Mouse (Mus musculus) heart, postnatal 0 days (tissue): ENCODE measurements at regions not wholly inside any gene's neighbourhood (a gene's known extent, or its start where the extent isn't known, plus 50 kb on each side); places are given as distances from the start of the nearest gene placed in this dataset.

ENCODE experiments used
- ATAC-seq: fragments of 200-750 bp; cut with Nextera tagmentation; 2 replicates; pipeline ENCODE4 v1.8.0; 2017; ENCODE audit warnings: low read depth, moderate number of reproducible peaks, moderate library complexity; ENCODE audit not compliant: insufficient read depth
- DNase-seq: peaks from one replicate; pipeline ENCODE4 v3.0.0-alpha.2; 2016; ENCODE audit warnings: low spot score
- H3K27ac ChIP-seq: fragments of 300-500 bp; sonication (generic); 2 replicates; pipeline ENCODE4 v1.5.1; 2014; ENCODE audit warnings: low read depth, mild to moderate bottlenecking
- H3K27me3 ChIP-seq: fragments of 300-500 bp; sonication (generic); 2 replicates; pipeline ENCODE4 v1.6.1; 2014; ENCODE audit warnings: low read length, mixed read lengths; ENCODE audit not compliant: control insufficient read depth, insufficient read depth
- H3K36me3 ChIP-seq: fragments of 300-500 bp; sonication (generic); replicated peaks from 2 replicates; pipeline ENCODE4 v1.6.1; 2014; ENCODE audit warnings: low read length, mixed read lengths; ENCODE audit not compliant: control insufficient read depth, insufficient read depth
- H3K4me1 ChIP-seq: fragments of 300-500 bp; sonication (generic); 2 replicates; pipeline ENCODE4 v1.6.1; 2014; ENCODE audit warnings: antibody characterized with exemption; ENCODE audit not compliant: control insufficient read depth, insufficient read depth
- H3K4me2 ChIP-seq: fragments of 300-500 bp; sonication (generic); 2 replicates; pipeline ENCODE4 v1.6.1; 2014; ENCODE audit warnings: low read depth, mild to moderate bottlenecking, low read length, moderate library complexity
- H3K4me3 ChIP-seq: fragments of 300-500 bp; sonication (generic); 2 replicates; pipeline ENCODE4 v1.5.1; 2014; ENCODE audit warnings: low read depth, low read length
- H3K9ac ChIP-seq: fragments of 300-500 bp; sonication (generic); replicated peaks from 2 replicates; pipeline ENCODE4 v1.6.1; 2014; ENCODE audit warnings: low read depth, low read length, mixed read lengths
- H3K9me3 ChIP-seq: fragments of 300-500 bp; sonication (generic); replicated peaks from 2 replicates; pipeline ENCODE4 v1.6.1; 2016; ENCODE audit warnings: low read length; ENCODE audit not compliant: control insufficient read depth
- CTCF ChIP-seq: IDR thresholded peaks from 2 replicates; pipeline ENCODE4 v1.5.1; 2016; ENCODE audit warnings: antibody characterized with exemption, control low read depth, low read depth
- EP300 ChIP-seq: IDR thresholded peaks from 2 replicates; pipeline ENCODE4 v1.6.1; 2016; ENCODE audit warnings: antibody characterized with exemption, low read depth
- WGBS: fragments of 180-500 bp; shearing (Covaris S2); extraction: QIAGEN DNeasy Blood & Tissue Kit; methylation state at CpG from one replicate; pipeline ENCODE4 v1.1.7; 2014; 5-methylcytosine and 5-hydroxymethylcytosine counted together

GRCm38 (mm10) chr4:5450417-5450816 is 657.3 kb upstream of the Impad1 start:
- DNase-seq (no peak), ATAC-seq (no peak)
- H3K9ac ChIP-seq = no peak overlapping the region
- no peaks in the 10 kb centered on the region for H3K36me3 ChIP-seq
- no peaks in the 10 kb centered on the region for H3K9me3 ChIP-seq
- TF ChIP-seq EP300 = no peak
- no peak for TF ChIP-seq CTCF
- H3K27me3 ChIP-seq = no peaks in the 10 kb centered on the region
- no peak overlapping the region for H3K4me2 ChIP-seq
- no peaks in the 10 kb centered on the region for H3K4me1 ChIP-seq
- WGBS = 76% methylated on average over 6 of the region's 6 CpGs
- H3K4me3 ChIP-seq = no peak overlapping the region
- no peak overlapping the region for H3K27ac ChIP-seq

DNA sequence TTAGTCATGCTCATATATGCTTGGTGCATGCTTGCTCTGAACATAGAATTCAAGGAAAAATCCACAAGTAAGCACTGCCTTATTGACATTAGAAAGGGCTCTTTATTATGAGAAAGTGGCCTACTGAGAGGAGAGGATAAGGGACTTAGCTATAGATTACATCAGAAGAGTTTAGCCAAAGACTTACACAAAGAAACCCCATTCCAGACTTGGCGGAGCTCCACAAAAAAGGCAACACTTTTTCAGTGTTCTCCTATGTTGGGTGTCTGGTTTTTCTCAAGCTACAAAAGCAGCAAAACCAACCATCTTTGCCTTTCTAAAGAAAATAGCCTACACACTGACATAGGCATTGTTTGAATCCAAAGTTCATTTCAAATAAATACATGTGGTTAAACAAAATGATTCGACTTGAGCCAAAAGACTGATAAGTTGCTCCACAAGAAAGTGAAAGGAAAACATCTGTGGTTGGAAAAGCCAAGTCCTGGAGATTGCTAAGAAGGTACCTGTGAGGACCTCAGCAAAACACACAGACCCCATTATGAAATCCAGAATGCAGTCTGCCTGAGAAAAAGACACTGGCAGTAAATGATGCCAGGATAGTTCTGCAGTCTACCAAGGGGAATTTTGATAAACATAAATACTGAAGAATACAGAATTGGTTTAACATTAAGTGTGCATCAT is 648.3 kb upstream of the Impad1 start:
- ATAC-seq = no peak; the same call in 1 of the 2 replicates
- Histone ChIP-seq H3K4me3 (no peak overlapping the region), H3K36me3 (no peaks in the 10 kb centered on the region), H3K9ac (no peak overlapping the region), H3K4me1 (no peaks in the 10 kb centered on the region), H3K27ac (no peak overlapping the region), H3K4me2 (no peak overlapping the region), H3K27me3 (no peaks in the 10 kb centered on the region), H3K9me3 (no peaks in the 10 kb centered on the region)
- WGBS = 54% methylated on average over 2 of the region's 2 CpGs
- TF ChIP-seq CTCF = no peak
- no peak for TF ChIP-seq EP300
- peak; percentile 54 for DNase-seq

GRCm38 (mm10) chr4:5437076-5437475 is 643.9 kb upstream of the Impad1 start:
- 50% methylated on average over 3 of the region's 3 CpGs for WGBS
- H3K9ac ChIP-seq = no peak overlapping the region
- no peaks in the 10 kb centered on the region for H3K27me3 ChIP-seq
- DNase-seq (no peak), ATAC-seq (no peak)
- H3K4me2 ChIP-seq = no peak overlapping the region
- no peaks in the 10 kb centered on the region for H3K36me3 ChIP-seq
- TF ChIP-seq CTCF = no peak
- H3K4me3 ChIP-seq = no peak overlapping the region
- no peak overlapping the region for H3K27ac ChIP-seq
- no peaks in the 10 kb centered on the region for H3K9me3 ChIP-seq
- no peaks in the 10 kb centered on the region for H3K4me1 ChIP-seq
